Mouse (Mus musculus): ENCODE measurements at regions not wholly inside any gene's neighbourhood (a gene's known extent, or its start where the extent isn't known, plus 50 kb on each side); places are given as distances from the start of the nearest gene placed in this dataset.

DNA sequence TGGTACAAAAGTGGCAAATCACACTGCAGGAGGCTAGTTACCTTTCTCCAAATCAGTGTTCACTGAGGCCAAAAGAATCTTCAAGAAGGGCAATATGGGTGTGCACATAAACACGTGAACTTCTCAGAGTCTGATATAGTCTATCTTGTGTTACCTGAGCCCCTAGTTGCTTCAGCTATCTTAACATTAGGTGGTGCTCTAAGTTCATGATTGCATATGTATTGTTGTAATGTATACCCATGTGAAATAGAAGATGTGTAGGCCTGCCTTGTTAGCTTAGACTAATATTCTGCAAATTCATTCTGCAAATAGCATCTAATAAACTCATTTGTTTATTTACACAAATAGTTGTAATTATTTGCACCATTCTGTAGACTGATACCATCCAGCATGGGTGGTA lies 764.6 kb downstream of the Basp1 start:
- DNase-seq (ENCODE audit: low spot score): peak; percentile 42

- DNase-seq (ENCODE audit: low spot score): no peak
Observed at GRCm38 (mm10) chr15:24635620-24636019, 777.9 kb downstream of the Basp1 start.

GRCm38 (mm10) chr15:24596242-24596641 lies 817.3 kb downstream of the Basp1 start:
- DNase-seq (ENCODE audit: low spot score): peak; percentile 17

- DNase-seq (ENCODE audit: low spot score): peak; percentile 22
Observed at GRCm38 (mm10) chr15:24588943-24589342, 824.6 kb downstream of the Basp1 start.

DNA sequence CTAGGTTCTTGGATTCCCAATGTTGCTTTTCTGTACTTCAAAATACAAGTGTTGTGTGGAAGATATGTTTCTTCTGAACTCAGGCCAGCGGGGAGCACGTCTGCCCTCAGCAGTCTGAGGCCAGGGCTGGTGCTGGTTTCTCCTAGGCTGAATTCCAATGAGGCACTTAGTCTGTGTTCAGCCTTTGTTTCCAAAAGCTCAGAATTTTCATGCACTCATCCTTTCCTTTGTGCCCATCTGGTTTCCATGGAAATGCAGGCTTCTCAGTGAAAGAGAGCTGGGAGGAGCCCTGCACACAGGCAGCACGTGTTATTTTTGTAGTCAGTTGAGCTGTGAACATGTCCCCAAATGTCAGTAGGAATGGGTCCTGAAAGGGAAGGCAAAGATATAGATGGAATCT lies 846.6 kb downstream of the Basp1 start:
- peak; percentile 11 for DNase-seq (ENCODE audit: low spot score)

DNA sequence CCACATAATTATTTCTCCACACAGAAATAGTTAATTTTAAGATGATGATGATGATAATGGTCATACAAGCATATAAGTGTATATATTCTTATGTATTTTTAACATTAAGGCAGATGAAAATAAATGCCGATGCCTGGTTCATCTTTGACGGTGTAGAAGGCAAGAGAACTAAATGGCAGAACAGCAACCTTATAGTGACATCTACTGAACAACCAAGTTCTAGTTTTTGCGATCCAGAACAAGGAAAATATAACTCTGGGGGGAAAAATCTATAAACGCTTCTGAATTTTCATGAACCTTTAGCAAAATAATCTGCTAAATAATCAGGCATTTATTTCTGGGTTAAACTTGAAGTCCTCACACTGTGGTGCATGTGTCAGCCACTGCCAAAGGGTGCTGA lies 856.8 kb downstream of the Basp1 start:
- DNase-seq (ENCODE audit: low spot score): no peak

DNA sequence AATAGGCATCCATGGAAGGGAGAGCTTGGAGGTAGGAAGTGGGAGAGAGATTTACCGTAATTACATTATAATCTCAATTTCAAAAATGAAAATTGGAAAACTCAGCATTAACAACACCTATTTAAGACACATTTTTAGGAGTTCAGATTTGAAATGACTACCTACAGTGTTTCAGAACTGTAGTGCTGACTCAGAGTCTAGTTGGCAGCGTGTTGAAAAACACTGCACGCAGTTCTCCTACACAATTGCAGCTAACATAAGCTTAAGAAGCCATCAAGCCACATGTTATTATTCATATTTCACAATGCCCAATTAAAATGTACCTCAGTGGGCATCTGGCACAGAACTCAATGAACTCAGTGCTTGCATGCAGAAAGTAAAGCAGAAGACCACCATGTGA lies 863.5 kb downstream of the Basp1 start:
- DNase-seq (ENCODE audit: low spot score): no peak

DNA sequence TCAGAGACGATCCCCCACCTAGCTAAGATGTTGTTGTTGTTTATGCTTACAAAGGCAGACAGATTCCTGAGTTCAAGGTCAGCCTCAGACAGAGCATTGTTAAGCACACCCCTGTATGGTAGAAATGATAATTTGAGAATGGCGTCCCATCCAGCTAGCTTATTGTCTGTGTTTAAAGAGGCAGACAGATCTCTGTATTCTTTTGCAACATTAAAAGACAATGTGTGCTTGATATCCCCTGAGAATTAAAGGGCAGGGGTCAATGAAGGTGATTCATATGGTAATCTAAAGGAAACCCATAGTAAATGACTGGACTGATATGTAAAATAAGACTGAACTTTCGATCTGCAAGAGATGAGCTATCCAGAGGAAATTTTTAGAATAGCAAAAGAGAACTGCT lies 883.5 kb downstream of the Basp1 start:
- DNase-seq (ENCODE audit: low spot score): no peak

DNA sequence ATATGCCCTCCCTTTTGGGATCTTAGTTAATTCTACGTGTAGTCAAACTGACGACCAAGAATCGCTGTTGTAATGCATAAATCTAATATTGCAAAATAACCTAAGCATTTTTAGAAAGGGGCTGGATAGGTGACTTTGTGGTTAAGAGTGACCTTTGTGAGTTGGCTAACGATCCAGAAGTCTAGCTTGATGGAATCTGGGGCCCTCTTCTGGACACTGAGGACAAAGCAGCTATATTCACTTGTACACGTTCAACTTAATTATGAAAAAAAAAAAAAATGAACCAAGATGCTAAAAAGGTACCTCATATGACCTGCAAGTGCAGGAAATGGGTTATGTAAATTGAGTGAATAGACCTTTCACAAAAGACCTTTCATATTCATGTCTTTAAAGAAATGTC lies 886.2 kb downstream of the Basp1 start:
- DNase-seq (ENCODE audit: low spot score): no peak

- DNase-seq (ENCODE audit: low spot score): no peak
Observed at GRCm38 (mm10) chr15:24513926-24514325, 899.6 kb downstream of the Basp1 start.

DNA sequence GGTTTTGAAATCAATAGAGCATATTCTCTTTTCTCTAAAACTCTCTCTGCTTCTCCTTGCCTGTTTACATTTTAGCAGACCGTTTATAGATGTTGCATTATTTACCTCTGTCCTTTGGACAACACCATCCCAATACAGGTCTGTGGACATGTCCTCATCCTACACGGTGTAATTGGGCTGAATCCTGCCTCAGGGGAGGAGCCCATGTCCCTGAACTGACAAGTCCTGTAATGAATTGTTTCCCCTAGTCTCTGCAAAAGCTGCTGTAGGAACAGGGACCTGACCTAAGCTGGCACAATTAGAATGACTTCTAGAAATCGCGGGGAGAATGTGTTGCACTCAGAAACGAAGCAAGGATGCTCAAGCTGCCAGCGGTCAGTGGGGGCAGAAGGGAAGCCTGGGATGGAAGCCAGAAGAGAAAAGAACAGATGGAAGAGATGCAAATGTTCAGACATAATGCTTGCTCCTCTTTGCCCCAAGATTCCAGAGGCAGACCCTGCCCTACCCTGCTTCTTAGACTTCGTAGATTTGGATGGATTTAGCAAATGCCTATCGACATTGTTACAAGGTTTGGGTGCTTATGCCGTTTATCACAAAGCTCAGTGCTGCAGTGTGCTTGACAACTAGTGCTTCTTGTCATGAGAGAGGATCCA lies 911.5 kb downstream of the Basp1 start:
- no peak for DNase-seq (ENCODE audit: low spot score)

- no peak for DNase-seq (ENCODE audit: low spot score)
Observed at GRCm38 (mm10) chr15:24486235-24486634, 927.3 kb downstream of the Basp1 start.

DNA sequence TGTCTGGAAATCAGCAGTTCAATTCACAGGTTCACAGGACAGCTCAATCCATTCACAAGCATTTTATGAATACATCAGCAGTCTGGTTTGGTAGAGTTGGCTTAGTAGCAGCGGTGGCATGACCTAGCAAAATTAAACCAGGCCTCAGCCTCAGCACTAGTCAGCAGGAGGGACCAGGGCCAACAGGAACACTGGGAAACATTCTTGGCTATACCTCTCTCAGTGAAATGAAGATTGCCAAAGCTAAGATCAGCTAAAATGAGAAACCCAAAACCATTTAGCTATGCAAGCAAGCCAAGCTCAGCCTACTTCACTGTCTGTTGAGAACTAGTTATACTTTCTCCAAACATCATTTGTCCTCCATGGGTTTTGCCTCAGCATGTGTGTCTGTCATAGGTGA lies 945.3 kb downstream of the Basp1 start:
- no peak for DNase-seq (ENCODE audit: low spot score)

- peak; percentile 4 for DNase-seq (ENCODE audit: low spot score)
Observed at GRCm38 (mm10) chr15:24457726-24458125, 955.8 kb downstream of the Basp1 start.

DNA sequence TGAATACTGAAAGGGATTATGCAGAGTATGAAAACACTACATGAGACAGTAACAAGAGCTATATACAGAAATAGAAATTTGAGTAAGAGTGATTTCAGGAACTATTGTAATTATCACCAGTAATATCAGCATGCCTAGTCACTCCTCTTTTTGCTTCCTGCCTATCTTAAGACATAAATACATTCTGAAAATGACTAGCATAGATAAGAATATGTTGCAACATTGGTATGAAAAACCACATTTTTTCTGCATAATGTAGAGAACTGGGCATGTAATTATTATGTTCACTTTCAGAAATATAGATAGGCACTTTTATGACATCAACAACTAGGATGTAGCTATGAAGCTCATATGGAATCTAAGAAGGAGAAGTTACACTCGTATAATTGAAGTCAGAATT lies 980.5 kb downstream of the Basp1 start:
- DNase-seq (ENCODE audit: low spot score): no peak

- no peak for DNase-seq (ENCODE audit: low spot score)
Observed at GRCm38 (mm10) chr15:24429154-24429553, 984.4 kb downstream of the Basp1 start.

- no peak for DNase-seq (ENCODE audit: low spot score)
Observed at GRCm38 (mm10) chr15:24422333-24422942, 991.1 kb downstream of the Basp1 start.

DNA sequence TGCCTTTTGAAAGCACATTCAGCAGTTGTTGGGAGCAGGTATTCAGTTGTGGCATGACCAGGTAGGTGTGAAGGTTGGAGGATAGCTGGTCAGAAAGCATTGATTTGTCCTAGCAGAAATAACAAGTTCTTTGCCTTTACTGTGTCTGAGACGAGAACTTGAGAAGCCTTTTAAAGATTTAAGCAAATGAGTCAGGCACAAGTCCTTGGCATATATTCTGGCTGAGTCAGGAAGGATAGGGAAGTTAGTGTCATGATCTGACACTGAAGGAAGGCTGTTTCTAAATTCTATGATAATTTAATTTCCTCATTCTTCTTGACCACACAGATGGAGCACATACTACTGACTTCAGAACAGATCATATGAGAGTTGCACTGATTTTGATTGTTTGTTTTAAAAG lies 993.8 kb downstream of the Basp1 start:
- no peak for DNase-seq (ENCODE audit: low spot score)

DNA sequence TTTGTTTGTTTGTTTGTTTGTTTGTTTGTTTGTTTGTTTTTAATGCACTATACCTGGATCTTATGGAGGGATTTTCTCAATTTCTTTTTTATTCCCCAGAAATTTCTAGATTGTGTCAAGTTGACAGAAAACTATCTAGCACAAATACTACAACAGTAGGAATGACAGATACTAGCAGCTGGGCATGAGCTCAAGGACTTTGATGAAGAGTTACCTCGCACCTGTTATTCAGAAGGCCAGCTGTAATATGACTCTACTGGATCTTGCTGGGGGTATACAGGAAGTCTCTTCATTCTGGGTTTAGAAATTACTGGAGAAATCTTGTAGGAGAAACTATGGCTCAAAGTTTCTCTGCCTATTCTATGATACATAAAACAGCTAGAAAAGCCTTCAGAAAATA lies 994.4 kb downstream of the Basp1 start:
- DNase-seq (ENCODE audit: low spot score): no peak

DNA sequence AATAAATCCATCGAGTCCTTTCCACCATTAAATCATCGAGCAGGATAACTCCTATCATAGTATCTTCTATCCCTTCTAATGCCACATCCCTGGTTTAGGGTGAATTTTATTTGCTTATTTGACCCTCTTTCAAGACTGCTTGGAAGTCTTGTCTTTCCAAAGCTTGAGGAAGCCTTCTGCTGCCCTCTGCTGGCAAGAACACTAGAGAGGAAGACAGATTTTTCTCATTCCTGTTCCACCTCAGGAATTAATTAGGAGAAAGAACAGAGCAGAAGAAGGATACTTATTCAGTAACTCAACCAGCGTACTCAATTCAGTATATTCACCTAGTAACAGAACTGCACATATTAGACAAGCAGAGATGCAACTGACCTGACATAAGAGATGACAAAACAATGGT lies 1005.9 kb downstream of the Basp1 start:
- peak; percentile 39 for DNase-seq (ENCODE audit: low spot score)

DNA sequence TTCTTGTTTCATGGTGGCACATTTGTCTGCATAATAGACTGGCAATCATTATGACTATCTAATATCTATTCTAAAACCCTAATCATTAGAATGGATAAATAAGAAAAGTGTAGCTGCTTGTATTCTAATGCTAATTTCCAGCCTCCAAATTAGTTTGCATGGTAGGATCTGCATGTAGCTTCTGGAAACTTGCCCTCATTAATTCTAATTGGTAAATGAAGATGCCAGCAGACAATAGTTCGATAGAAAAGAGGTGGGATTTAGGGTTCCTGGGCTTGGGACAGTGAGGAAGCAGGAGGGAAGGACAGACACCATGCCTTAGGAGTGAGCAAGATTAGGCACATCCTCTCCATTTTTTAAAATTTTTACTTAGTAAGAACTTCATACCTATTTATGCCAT lies 1008.3 kb downstream of the Basp1 start:
- DNase-seq (ENCODE audit: low spot score): no peak

GRCm38 (mm10) chr15:24400088-24400487 lies 1013.5 kb downstream of the Basp1 start:
- DNase-seq (ENCODE audit: low spot score): no peak

DNA sequence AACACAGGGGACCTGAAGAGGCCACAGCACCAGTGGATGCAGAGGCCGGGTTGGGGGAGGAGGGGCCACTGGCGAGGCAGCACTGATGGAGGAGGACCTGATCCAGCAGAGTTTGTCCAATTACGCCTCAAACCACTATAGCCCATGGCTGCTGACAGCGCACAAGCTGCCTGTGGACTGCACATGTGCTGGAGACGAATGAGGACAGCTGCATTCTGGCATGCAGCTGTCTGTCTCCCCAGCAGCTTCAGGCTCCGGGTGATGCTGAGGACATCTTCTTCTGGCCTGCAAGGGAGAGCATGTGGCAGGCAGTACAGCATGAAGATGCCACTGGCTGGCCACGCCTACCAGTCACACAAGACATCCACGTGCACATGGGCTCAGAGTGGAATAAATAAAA lies 1055.2 kb downstream of the Basp1 start:
- no peak for DNase-seq (ENCODE audit: low spot score)

GRCm38 (mm10) chr15:24348975-24349560 lies 1064.5 kb downstream of the Basp1 start:
- no peak for DNase-seq (ENCODE audit: low spot score)

Measured in left cerebral cortex, adult 11 months (tissue).